Mouse (Mus musculus) hindbrain, embryonic 13.5 days (tissue): ENCODE data around the gene Cd68. TPM values are rescaled to one million over a fixed set of nuclear protein-coding genes. Genes with fewer than 3 reads are reported as not detected.
A peak's percentile ranks its signal among the peaks of the same experiment; 100 is the strongest.

ENCODE experiments used
- ATAC-seq: fragments of 200-750 bp; cut with Nextera tagmentation; 2 replicates; pipeline ENCODE4 v1.8.0; 2017; ENCODE audit warnings: moderate TSS enrichment; ENCODE audit not compliant: low FRiP score
- H3K27ac ChIP-seq: fragments of 300-500 bp; sonication (generic); 2 replicates; pipeline ENCODE4 v1.5.1; 2015; ENCODE audit warnings: inconsistent platforms, mild to moderate bottlenecking, moderate library complexity
- H3K27me3 ChIP-seq: fragments of 300-500 bp; sonication (generic); 2 replicates; pipeline ENCODE4 v1.6.1; 2015; ENCODE audit warnings: mild to moderate bottlenecking, inconsistent platforms
- H3K36me3 ChIP-seq: fragments of 300-500 bp; sonication (generic); 2 replicates; pipeline ENCODE4 v1.6.1; 2015; ENCODE audit warnings: mild to moderate bottlenecking, inconsistent platforms
- H3K4me1 ChIP-seq: fragments of 300-500 bp; sonication (generic); replicated peaks from 2 replicates; pipeline ENCODE4 v1.6.1; 2015; ENCODE audit warnings: inconsistent platforms
- H3K4me2 ChIP-seq: fragments of 300-500 bp; sonication (generic); 2 replicates; pipeline ENCODE4 v1.6.1; 2015; ENCODE audit warnings: inconsistent platforms, mild to moderate bottlenecking, moderate library complexity
- H3K4me3 ChIP-seq: fragments of 300-500 bp; sonication (generic); 2 replicates; pipeline ENCODE4 v1.5.1; 2015; ENCODE audit warnings: mild to moderate bottlenecking, inconsistent platforms
- H3K9ac ChIP-seq: fragments of 300-500 bp; sonication (generic); 2 replicates; pipeline ENCODE4 v1.6.1; 2015; ENCODE audit warnings: mild to moderate bottlenecking, inconsistent platforms
- H3K9me3 ChIP-seq: fragments of 300-500 bp; sonication (generic); 2 replicates; pipeline ENCODE4 v1.6.1; 2016; ENCODE audit warnings: inconsistent platforms
- WGBS: fragments of 180-500 bp; shearing (Covaris S2); methylation state at CpG from one replicate; pipeline ENCODE4 v1.1.7; 2015; 5-methylcytosine and 5-hydroxymethylcytosine counted together
- polyA plus RNA-seq: library from polyadenylated mRNA; unstranded; fragments of >200 nt; fragmentation: Nextera tagmentation; extraction: Ambion mirVana; gene quantifications from 2 replicates; pipeline ENCODE4 v1.2.1, GENCODE M21; 2015

Gene Cd68
- polyA plus RNA-seq, 1 experiment from 2014 or later = 9.8 TPM

DNA sequence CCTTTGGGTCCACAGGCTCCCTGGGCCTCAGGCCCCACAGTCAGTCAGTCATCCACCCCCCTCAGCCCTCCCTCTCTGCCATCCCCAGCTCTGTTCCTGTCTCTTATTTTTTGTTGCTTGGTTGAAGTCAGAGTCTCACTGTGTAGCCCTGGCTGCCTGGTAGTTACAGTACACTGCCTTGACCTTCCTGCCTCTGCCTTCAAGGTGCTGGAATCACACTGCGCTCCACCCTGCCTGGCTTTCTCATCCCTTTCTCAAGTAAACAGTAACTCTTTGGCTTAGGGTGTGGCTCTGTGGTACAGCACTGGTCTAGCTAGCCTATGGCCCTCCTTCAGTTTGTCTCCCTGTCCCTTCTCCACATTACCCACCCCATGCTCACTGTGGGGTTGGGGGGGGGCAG is 23.9 kb upstream of the Cd68 start:
- Histone ChIP-seq H3K27ac (no peak overlapping the region), H3K4me1 (peaks cover 14% of the 10 kb centered on the region; the same call in 1 of the 2 replicates), H3K27me3 (peaks cover 13% of the 10 kb centered on the region; the same call in 1 of the 2 replicates), H3K4me2 (no peak overlapping the region), H3K9me3 (no peaks in the 10 kb centered on the region), H3K9ac (no peak overlapping the region), H3K36me3 (no peaks in the 10 kb centered on the region), H3K4me3 (no peak overlapping the region)
- ATAC-seq = no peak
- 100% methylated on average over 1 of the region's 1 CpGs for WGBS

DNA sequence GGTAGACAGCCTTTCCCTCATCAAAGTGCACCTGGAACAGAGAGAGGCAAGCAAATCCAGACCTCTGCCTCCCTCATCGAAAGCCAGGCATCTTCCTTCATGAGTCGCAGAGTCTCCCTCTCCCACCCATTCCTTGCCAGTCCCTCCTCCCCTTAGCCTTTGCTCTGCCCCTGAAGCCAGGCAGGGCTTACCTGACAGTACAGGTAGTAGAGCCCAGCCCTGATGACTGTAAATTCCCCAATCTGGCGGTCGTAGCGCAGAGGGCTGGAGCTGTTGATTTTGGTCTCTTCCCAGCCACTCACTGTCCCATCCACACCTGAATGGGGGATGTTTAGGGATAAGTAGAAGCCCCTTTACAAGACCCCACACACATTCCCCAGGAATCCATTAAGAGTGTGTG is 21.1 kb upstream of the Cd68 start:
- Histone ChIP-seq H3K27me3 (peaks cover 13% of the 10 kb centered on the region; the same call in 1 of the 2 replicates), H3K9ac (0 out of 2 replicates have a peak overlapping the region, but pooled peaks have one; percentile 10), H3K4me2 (no peak overlapping the region), H3K9me3 (no peaks in the 10 kb centered on the region), H3K4me3 (no peak overlapping the region), H3K4me1 (peaks cover 31% of the 10 kb centered on the region), H3K36me3 (no peaks in the 10 kb centered on the region), H3K27ac (no peak overlapping the region)
- ATAC-seq = no peak
- 58% methylated on average over 5 of the region's 5 CpGs for WGBS

GRCm38 (mm10) chr11:69686377-69686776 is 20.4 kb upstream of the Cd68 start:
- Histone ChIP-seq H3K27me3 (peaks cover 13% of the 10 kb centered on the region; the same call in 1 of the 2 replicates), H3K36me3 (no peaks in the 10 kb centered on the region), H3K4me2 (no peak overlapping the region), H3K4me3 (no peak overlapping the region), H3K27ac (no peak overlapping the region), H3K9me3 (no peaks in the 10 kb centered on the region), H3K9ac (0 out of 2 replicates have a peak overlapping the region, but pooled peaks have one; percentile 10), H3K4me1 (peaks cover 31% of the 10 kb centered on the region)
- 13% methylated on average over 4 of the region's 4 CpGs for WGBS
- no peak for ATAC-seq

GRCm38 (mm10) chr11:69685526-69686148 is 19.7 kb upstream of the Cd68 start, which contains the start of gene Tnfsf13:
TSS of gene Tnfsf13 (minus strand) at chr11:69685784.
- ATAC-seq = no peak
- Histone ChIP-seq H3K9me3 (no peaks in the 10 kb centered on the region), H3K4me1 (peaks cover 38% of the 10 kb centered on the region), H3K27me3 (peaks cover 13% of the 10 kb centered on the region; the same call in 1 of the 2 replicates), H3K4me3 (no peak within 1 kb of the TSS), H3K4me2 (no peak within 1 kb of the TSS), H3K9ac (peak within 1 kb of the TSS; percentile 58), H3K27ac (0 out of 2 replicates have a peak within 1 kb of the TSS, but pooled peaks have one; percentile 46), H3K36me3 (no peaks in the 10 kb centered on the region)
- WGBS = 55% methylated on average over 10 of the region's 10 CpGs

DNA sequence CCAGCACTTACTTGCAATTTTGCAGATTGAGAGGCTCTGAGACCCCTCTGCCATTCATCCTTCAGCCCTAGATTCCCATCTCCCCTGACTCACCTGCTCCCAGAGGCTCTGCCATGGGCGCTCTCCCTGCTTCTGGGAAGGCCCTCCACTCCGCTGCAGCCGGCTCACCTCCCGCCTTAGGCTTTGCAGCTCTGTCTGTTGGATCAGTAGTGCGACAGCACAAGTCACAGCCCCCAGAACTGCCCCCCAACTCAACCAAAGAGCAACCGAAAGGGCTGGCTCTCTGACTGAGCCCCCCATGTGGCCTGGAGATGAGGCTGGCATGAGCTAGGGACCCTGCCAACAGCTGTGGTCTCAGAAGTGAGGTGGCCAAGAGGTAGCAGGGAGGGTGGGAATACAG is 19.0 kb upstream of the Cd68 start:
- ATAC-seq = no peak
- Histone ChIP-seq H3K27me3 (peaks cover 13% of the 10 kb centered on the region; the same call in 1 of the 2 replicates), H3K9ac (peak overlapping the region; percentile 19; the same call in 1 of the 2 replicates), H3K4me2 (no peak overlapping the region), H3K36me3 (0 out of 2 replicates have a peak, but pooled peaks cover 3% of the 10 kb centered on the region), H3K9me3 (no peaks in the 10 kb centered on the region), H3K4me1 (peaks cover 45% of the 10 kb centered on the region), H3K27ac (0 out of 2 replicates have a peak overlapping the region, but pooled peaks have one; percentile 23), H3K4me3 (no peak overlapping the region)
- WGBS = 82% methylated on average over 6 of the region's 6 CpGs

- peaks cover 8% of the 10 kb centered on the region; the same call in 1 of the 2 replicates for H3K36me3 ChIP-seq
- no peak overlapping the region for H3K4me2 ChIP-seq
- H3K9me3 ChIP-seq = no peaks in the 10 kb centered on the region
- H3K27me3 ChIP-seq = peaks cover 13% of the 10 kb centered on the region; the same call in 1 of the 2 replicates
- peaks cover 52% of the 10 kb centered on the region for H3K4me1 ChIP-seq
- no peak for ATAC-seq
- no peak overlapping the region for H3K27ac ChIP-seq
- WGBS = 85% methylated on average over 12 of the region's 12 CpGs
- peak overlapping the region; percentile 35 for H3K9ac ChIP-seq
- no peak overlapping the region for H3K4me3 ChIP-seq
These were observed 18.3 kb upstream of the Cd68 start for GRCm38 (mm10) chr11:69684128-69684745.

GRCm38 (mm10) chr11:69683576-69683975 is 17.6 kb upstream of the Cd68 start:
- no peak overlapping the region; the same call in 1 of the 2 replicates for H3K4me2 ChIP-seq
- H3K36me3 ChIP-seq = peaks cover 14% of the 10 kb centered on the region
- no peaks in the 10 kb centered on the region for H3K9me3 ChIP-seq
- H3K9ac ChIP-seq = peak overlapping the region; percentile 72
- H3K27ac ChIP-seq = peak overlapping the region; percentile 86
- H3K27me3 ChIP-seq = peaks cover 13% of the 10 kb centered on the region; the same call in 1 of the 2 replicates
- no peak overlapping the region for H3K4me3 ChIP-seq
- 89% methylated on average over 7 of the region's 7 CpGs for WGBS
- no peak for ATAC-seq
- H3K4me1 ChIP-seq = peaks cover 58% of the 10 kb centered on the region

GRCm38 (mm10) chr11:69682840-69683533 is 17.0 kb upstream of the Cd68 start:
- no peaks in the 10 kb centered on the region for H3K9me3 ChIP-seq
- peak overlapping the region; percentile 96 for H3K27ac ChIP-seq
- H3K9ac ChIP-seq = peak overlapping the region; percentile 72
- H3K4me2 ChIP-seq = peak overlapping the region; percentile 96
- peaks cover 13% of the 10 kb centered on the region; the same call in 1 of the 2 replicates for H3K27me3 ChIP-seq
- peak overlapping the region; percentile 78; the same call in 1 of the 2 replicates for H3K4me3 ChIP-seq
- H3K36me3 ChIP-seq = peaks cover 20% of the 10 kb centered on the region
- ATAC-seq = peak; percentile 41; the same call in 1 of the 2 replicates
- WGBS = 20% methylated on average over 12 of the region's 12 CpGs
- H3K4me1 ChIP-seq = peaks cover 61% of the 10 kb centered on the region

DNA sequence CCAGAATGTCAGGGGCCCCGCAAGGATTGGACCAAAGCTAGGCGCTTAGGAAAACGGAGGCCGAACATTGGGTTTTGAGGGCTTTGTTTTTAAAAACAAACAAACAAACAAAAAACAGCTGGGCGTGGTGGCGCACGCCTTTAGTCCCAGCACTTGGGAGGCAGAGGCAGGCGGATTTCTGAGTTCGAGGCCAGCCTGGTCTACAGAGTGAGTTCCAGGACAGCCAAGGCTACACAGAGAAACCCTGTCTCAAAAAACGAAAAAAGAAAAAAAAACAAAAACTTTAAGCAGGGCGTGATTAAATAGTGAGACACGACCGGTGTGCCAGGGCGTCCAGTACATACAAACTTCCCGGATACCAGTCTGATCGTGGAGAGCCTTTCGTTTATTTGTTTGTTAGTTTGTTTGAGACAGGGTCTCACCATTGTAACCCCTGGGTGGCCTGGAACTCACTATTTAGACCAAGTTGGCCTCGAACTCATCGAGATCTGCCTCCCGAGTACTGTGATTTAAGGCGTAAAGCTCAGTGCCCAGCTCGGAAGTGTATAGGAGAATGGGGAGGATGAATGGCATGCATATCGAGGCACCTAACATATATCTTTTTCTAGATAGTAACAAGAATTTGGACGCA is 16.4 kb upstream of the Cd68 start:
- peaks cover 61% of the 10 kb centered on the region for H3K4me1 ChIP-seq
- H3K9me3 ChIP-seq = no peaks in the 10 kb centered on the region
- H3K27ac ChIP-seq = peak overlapping the region; percentile 96
- 28% methylated on average over 24 of the region's 24 CpGs for WGBS
- H3K4me3 ChIP-seq = peak overlapping the region; percentile 78
- H3K4me2 ChIP-seq = peak overlapping the region; percentile 96
- H3K9ac ChIP-seq = peak overlapping the region; percentile 89
- peaks cover 27% of the 10 kb centered on the region for H3K36me3 ChIP-seq
- H3K27me3 ChIP-seq = peaks cover 13% of the 10 kb centered on the region; the same call in 1 of the 2 replicates
- ATAC-seq = no peak

DNA sequence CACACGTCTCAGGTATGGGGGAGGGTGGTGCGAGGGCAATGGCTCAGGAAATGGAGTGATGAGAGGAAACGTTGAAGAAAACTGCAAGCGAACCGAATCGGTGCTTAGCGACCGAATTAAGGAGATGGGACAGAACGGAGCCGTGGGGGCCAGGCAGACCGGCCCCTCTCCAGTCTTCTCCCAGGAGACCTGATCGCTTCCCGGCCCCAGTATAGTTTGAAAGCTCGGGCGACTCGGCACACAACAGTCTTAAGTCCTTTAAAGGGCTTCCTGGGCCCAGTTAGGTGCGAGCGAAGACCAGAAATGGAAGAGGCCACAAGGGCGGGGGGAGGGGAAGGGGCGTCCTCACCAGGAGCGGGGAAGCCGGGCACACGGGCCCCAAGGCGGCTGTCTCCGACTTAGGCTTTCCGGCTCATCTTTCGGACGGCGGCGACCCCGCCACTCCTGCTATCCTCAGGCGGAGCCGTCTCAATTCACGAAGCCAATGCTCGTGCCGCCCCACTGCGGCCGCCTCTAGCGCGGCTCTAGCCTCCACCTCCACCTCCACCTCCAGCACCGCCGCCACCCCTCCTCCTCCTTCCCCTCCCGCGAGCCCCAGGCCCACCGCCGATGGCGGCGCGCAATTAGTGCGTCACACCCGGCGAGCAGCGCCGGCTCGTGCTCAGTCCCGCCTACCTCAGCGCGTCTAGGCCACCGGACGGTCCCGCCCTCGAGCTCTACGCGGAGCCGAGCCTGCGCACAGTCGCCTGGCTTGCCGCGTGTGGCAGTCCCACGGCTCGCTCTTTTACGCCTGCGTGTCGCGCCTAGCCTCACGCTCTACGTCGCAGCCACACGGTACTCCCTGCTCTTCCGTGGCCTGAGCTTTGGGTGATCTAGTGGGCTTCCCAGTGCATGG is 15.6 kb upstream of the Cd68 start, which contains the start of gene Senp3:
Gene Senp3 (minus strand): TSS at position 771 of the 895 bp plus-strand sequence.
- H3K4me2 ChIP-seq = peak within 1 kb of the TSS; percentile 96
- H3K9me3 ChIP-seq = no peaks in the 10 kb centered on the region
- H3K9ac ChIP-seq = peak within 1 kb of the TSS; percentile 89
- peak within 1 kb of the TSS; percentile 78 for H3K4me3 ChIP-seq
- H3K27me3 ChIP-seq = peaks cover 5% of the 10 kb centered on the region; the same call in 1 of the 2 replicates
- H3K27ac ChIP-seq = peak within 1 kb of the TSS; percentile 96
- H3K36me3 ChIP-seq = peaks cover 34% of the 10 kb centered on the region
- under 1% methylated on average over 79 of the region's 80 CpGs for WGBS
- H3K4me1 ChIP-seq = peaks cover 56% of the 10 kb centered on the region
- peak; percentile 96 for ATAC-seq
